Mouse (Mus musculus) liver, embryonic 14.5 days (tissue): Measurements from ENCODE around the gene Spata13.

ENCODE experiments used
- CTCF ChIP-seq: IDR thresholded peaks from 2 replicates; pipeline ENCODE4 v1.5.1; 2016; ENCODE audit warnings: antibody characterized with exemption, low read depth, control low read depth
- EP300 ChIP-seq: IDR thresholded peaks from 2 replicates; pipeline ENCODE4 v1.6.1; 2016; ENCODE audit warnings: antibody characterized with exemption, low read depth

DNA sequence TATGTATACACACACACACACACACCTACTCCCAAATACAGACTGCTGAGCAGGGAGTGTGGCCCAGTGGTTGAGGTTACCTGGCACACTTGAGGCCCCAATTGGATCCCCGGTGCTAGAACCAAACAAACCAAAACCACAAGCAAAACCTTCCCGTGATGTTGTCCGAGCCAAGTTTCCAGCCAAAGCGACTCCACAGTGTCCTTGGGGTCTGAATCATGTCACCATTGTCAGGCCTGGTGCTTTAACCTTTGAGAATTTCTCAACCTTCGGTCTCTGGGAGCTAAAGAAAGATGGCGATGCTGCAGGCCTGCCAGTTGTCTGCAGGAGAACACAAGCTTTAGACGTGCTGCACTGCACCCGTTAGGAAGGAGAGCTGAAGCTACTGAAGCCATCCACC, 26.8 kb downstream of the Spata13 start:
- no peak for TF ChIP-seq EP300
- TF ChIP-seq CTCF: no peak
